Mouse (Mus musculus) spleen, adult 18-20 months (tissue): ENCODE measurements around the gene Lilra6.
"Not testable (repeated sequence)": the region's sequence is repeated elsewhere in the genome, so short reads cannot be mapped to it uniquely, and the experiment has no call there.

ENCODE experiments used
- DNase-seq, 2 experiments: peaks; one replicate each; pipeline ENCODE4 v3.0.0; 2022; ENCODE audit warnings: mixed read lengths in 2 of 2

Lilra6 gene

GRCm38 (mm10) chr7:3915387-3915786 is at the start of gene Lilra6:
Lilra6 (minus strand) TSS chr7:3915503.
- peak; percentile 25 to 29 for DNase-seq

GRCm38 (mm10) chr7:3962017-3962416 is 46.7 kb upstream of the Lilra6 start:
- DNase-seq, result no peak

GRCm38 (mm10) chr7:3957387-3957786 is 42.1 kb upstream of the Lilra6 start:
- DNase-seq, result no peak

- DNase-seq, result no peak
Measured at GRCm38 (mm10) chr7:3949159-3949558, 33.9 kb upstream of the Lilra6 start.

- no peak for DNase-seq
Measured at GRCm38 (mm10) chr7:3948223-3948622, 32.9 kb upstream of the Lilra6 start.

- no peak for DNase-seq
Measured at GRCm38 (mm10) chr7:3946117-3946516, 30.8 kb upstream of the Lilra6 start.

- no peak for DNase-seq
Measured at GRCm38 (mm10) chr7:3940915-3941314, 25.6 kb upstream of the Lilra6 start.

GRCm38 (mm10) chr7:3939866-3940525 is 24.7 kb upstream of the Lilra6 start:
- no peak for DNase-seq

GRCm38 (mm10) chr7:3935473-3935872 is 20.2 kb upstream of the Lilra6 start:
- DNase-seq, result not testable (repeated sequence)

GRCm38 (mm10) chr7:3903704-3904103 is 11.6 kb downstream of the Lilra6 start:
- no peak for DNase-seq

GRCm38 (mm10) chr7:3898036-3898590 is 17.2 kb downstream of the Lilra6 start, which contains the start of gene Gm14548:
Gm14548 (minus strand) TSS chr7:3898120.
- peak; percentile 33 to 42 for DNase-seq

GRCm38 (mm10) chr7:3875032-3875431 is 40.3 kb downstream of the Lilra6 start:
- not testable (repeated sequence) for DNase-seq
